Mouse (Mus musculus) stomach, embryonic 16.5 days (tissue): ENCODE data around the gene Pkig. TPM values are rescaled to one million over a fixed set of nuclear protein-coding genes. Genes with fewer than 3 reads are reported as not detected.

Source experiments
- ATAC-seq: fragments of 200-750 bp; cut with Nextera tagmentation; 2 replicates; pipeline ENCODE4 v1.8.0; 2017; ENCODE audit warnings: moderate number of reproducible peaks, moderate TSS enrichment; ENCODE audit not compliant: insufficient read depth, low FRiP score
- H3K27ac ChIP-seq: fragments of 300-500 bp; sonication (generic); 2 replicates; pipeline ENCODE4 v1.5.1; 2014; ENCODE audit warnings: low read length
- H3K27me3 ChIP-seq: fragments of 300-500 bp; sonication (generic); 2 replicates; pipeline ENCODE4 v1.6.1; 2014; ENCODE audit warnings: low read length, control low read depth, mixed read lengths; ENCODE audit not compliant: control insufficient read depth, insufficient read depth
- H3K36me3 ChIP-seq: fragments of 300-500 bp; sonication (generic); 2 replicates; pipeline ENCODE4 v1.6.1; 2014; ENCODE audit warnings: low read length; ENCODE audit not compliant: control insufficient read depth, insufficient read depth
- H3K4me1 ChIP-seq: fragments of 300-500 bp; sonication (generic); 2 replicates; pipeline ENCODE4 v1.6.1; 2014; ENCODE audit warnings: low read length, control low read depth, mixed read lengths; ENCODE audit not compliant: control insufficient read depth, insufficient read depth
- H3K4me2 ChIP-seq: fragments of 300-500 bp; sonication (generic); 2 replicates; pipeline ENCODE4 v1.6.1; 2014; ENCODE audit warnings: low read depth, low read length, mixed read lengths
- H3K4me3 ChIP-seq: fragments of 300-500 bp; sonication (generic); replicated peaks from 2 replicates; pipeline ENCODE4 v1.5.1; 2014; ENCODE audit warnings: mild to moderate bottlenecking, low read length
- H3K9ac ChIP-seq: fragments of 300-500 bp; sonication (generic); 2 replicates; pipeline ENCODE4 v1.6.1; 2014; ENCODE audit warnings: low read length
- H3K9me3 ChIP-seq: fragments of 300-500 bp; sonication (generic); replicated peaks from 2 replicates; pipeline ENCODE4 v1.6.1; 2016; ENCODE audit warnings: low read length, control low read depth; ENCODE audit not compliant: control insufficient read depth
- WGBS: fragments of 180-500 bp; shearing (Covaris S2); extraction: QIAGEN DNeasy Blood & Tissue Kit; methylation state at CpG from one replicate; pipeline ENCODE4 v1.1.7; 2014; 5-methylcytosine and 5-hydroxymethylcytosine counted together
- polyA plus RNA-seq: library from polyadenylated mRNA; unstranded; fragments of >200 nt; fragmentation: Nextera tagmentation; extraction: Ambion mirVana; gene quantifications from 2 replicates; pipeline ENCODE4 v1.2.1, GENCODE M21; 2015

Pkig gene
- polyA plus RNA-seq, 1 experiment from 2014 or later, result 107 TPM

DNA sequence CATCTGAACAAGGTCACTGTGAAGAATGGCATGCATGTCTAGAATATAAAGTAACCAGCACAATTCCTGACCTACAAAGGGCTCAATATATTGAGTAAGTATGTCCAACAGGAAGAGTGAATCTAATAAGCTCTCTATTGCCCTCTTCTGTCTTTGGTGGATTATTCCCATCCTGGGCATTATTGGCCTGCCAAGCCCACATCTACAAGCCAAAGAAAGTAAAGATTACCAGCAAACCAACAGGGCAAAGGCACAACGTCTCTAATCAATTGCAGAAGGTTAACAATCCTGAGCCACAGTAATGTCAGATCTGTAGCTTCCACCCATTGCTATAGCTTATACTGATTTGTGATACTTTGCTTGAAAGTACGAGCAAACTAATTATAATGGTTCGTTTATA lies 17.7 kb upstream of the Pkig start:
- H3K27ac ChIP-seq, result 0 out of 2 replicates have a peak overlapping the region, but pooled peaks have one; percentile 4

DNA sequence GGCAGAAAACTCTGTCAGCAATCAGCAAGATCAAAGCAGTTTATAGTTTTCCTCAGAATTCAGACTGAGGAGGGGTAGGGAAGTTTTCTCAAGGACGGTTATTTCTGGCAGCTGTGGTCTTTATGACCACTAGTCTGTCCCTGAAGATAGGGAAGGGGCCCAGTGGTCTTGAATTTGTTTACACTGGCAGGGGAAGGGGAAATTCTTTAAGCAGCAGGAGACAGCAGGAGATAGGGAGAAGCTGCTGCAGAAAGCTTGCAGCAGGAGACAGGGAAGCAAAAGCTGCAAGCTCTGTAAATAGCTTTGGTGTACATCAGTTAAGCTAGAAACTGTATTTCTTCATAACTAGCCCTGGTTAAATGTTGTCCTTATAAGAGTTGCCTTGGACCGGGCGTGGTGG lies 16.5 kb upstream of the Pkig start:
- H3K4me2 ChIP-seq, result peak overlapping the region; percentile 12; the same call in 1 of the 2 replicates
- H3K27ac ChIP-seq, result peak overlapping the region; percentile 49; the same call in 1 of the 2 replicates
- H3K9me3 ChIP-seq, result no peaks in the 10 kb centered on the region
- no peak overlapping the region; the same call in 1 of the 2 replicates for H3K4me3 ChIP-seq
- peaks cover 22% of the 10 kb centered on the region for H3K4me1 ChIP-seq
- no peak overlapping the region for H3K9ac ChIP-seq
- H3K36me3 ChIP-seq, result no peaks in the 10 kb centered on the region
- 58% methylated on average over 3 of the region's 3 CpGs for WGBS
- no peak for ATAC-seq
- H3K27me3 ChIP-seq, result no peaks in the 10 kb centered on the region

More for the DNA sequence above, 17.7 kb upstream of the Pkig start:
- H3K36me3 ChIP-seq, result no peaks in the 10 kb centered on the region; the same call in 1 of the 2 replicates
- no peak overlapping the region for H3K4me2 ChIP-seq
- H3K27me3 ChIP-seq, result no peaks in the 10 kb centered on the region
- H3K4me1 ChIP-seq, result peaks cover 22% of the 10 kb centered on the region
- no peak overlapping the region for H3K4me3 ChIP-seq
- ATAC-seq, result no peak
- 78% methylated on average over 3 of the region's 3 CpGs for WGBS
- H3K9me3 ChIP-seq, result no peaks in the 10 kb centered on the region
- no peak overlapping the region for H3K9ac ChIP-seq

DNA sequence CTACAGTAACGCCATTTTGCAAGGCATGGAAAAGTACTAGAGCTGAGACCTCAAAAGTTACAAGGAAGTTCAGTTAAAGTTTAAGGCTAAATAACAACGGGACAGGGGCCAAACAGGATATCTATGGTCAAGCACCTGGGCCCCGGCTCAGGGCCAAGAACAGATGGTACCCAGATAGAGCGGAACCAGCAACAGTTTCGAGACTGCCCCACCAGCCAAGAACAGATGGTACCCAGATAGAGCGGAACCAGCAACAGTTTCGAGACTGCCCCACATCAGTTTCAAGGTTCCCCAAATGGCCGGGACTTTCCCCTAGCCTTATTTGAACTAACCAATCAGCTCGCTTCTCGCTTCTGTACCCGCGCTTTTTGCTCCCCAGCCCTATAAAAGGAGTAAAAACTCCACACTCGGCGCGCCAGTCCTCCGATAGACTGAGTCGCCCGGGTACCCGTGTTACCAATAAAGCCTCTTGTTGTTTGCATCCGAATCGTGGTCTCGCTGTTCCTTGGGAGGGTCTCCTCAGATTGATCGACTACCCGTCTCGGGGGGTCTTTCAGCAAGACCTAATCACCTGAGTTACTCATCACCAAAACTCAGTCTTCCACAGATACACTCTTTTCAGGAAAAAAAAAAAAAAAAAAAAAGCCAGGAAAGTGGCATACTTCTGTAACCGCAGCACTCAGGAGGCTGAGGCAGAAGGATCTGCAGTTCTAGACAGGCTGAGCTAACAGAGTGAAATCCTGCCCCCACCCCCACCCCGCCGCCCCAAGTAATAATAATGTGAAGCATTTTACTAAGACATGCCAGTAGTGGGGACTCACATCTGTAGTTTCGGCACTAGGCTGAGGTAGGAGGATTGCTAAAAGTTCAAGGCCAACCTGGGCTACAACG lies 15.3 kb upstream of the Pkig start:
- no peak for ATAC-seq
- Histone ChIP-seq H3K4me1 (peaks cover 22% of the 10 kb centered on the region), H3K4me3 (peak overlapping the region; percentile 93), H3K4me2 (peak overlapping the region; percentile 74), H3K9ac (peak overlapping the region; percentile 98), H3K27ac (peak overlapping the region; percentile 100), H3K9me3 (no peaks in the 10 kb centered on the region), H3K27me3 (no peaks in the 10 kb centered on the region), H3K36me3 (no peaks in the 10 kb centered on the region)
- 85% methylated on average over 30 of the region's 30 CpGs for WGBS

DNA sequence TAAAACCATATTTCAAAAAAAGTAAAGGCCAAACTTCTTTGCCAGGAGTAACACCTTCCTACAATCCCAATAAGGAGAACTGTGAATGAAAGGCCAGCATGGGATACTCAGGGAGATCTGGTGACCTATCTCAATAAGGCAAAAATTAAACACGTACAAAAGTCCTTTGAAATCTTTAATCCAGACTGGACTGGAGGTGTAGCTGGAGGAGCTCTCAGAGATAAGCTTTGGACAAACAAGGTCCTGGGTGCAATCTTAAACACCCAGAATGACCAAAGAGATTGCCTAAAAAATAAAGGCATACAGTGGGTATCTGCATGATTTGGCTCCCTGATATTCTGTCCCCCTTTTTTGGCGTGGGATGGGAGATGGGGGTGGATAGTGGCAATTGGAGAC lies 14.6 kb upstream of the Pkig start:
- peak overlapping the region; percentile 98 for H3K9ac ChIP-seq
- peak overlapping the region; percentile 93 for H3K4me3 ChIP-seq
- H3K36me3 ChIP-seq, result no peaks in the 10 kb centered on the region
- H3K4me2 ChIP-seq, result peak overlapping the region; percentile 74
- H3K4me1 ChIP-seq, result peaks cover 22% of the 10 kb centered on the region
- peak overlapping the region; percentile 100; the same call in 1 of the 2 replicates for H3K27ac ChIP-seq
- no peaks in the 10 kb centered on the region for H3K27me3 ChIP-seq
- no peaks in the 10 kb centered on the region for H3K9me3 ChIP-seq
- 61% methylated on average over 2 of the region's 2 CpGs for WGBS
- ATAC-seq, result no peak

DNA sequence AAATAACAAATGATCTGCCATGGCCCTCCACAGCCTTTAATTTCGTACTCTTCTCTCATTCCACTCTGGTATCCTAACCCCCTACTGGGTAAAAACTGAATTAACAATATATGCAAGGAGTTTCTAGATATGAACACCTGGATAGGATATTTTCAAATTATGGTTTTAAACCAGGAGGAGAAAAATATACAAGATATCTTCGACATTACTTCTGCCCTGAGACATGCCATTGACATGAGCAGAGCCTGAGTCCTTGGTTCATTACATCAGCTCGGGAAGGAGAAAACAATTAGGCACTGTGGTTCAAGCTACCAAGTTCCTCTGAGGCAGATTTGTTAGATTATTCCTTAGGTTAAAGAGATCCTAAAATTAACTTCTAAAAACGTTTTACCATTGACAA lies 14.1 kb upstream of the Pkig start:
- Histone ChIP-seq H3K4me2 (peak overlapping the region; percentile 74), H3K9me3 (no peaks in the 10 kb centered on the region), H3K9ac (peak overlapping the region; percentile 98), H3K27ac (peak overlapping the region; percentile 100), H3K4me3 (peak overlapping the region; percentile 93), H3K36me3 (no peaks in the 10 kb centered on the region), H3K4me1 (peaks cover 22% of the 10 kb centered on the region), H3K27me3 (no peaks in the 10 kb centered on the region)
- no peak for ATAC-seq
- WGBS, result 2% methylated on average over 4 of the region's 4 CpGs

DNA sequence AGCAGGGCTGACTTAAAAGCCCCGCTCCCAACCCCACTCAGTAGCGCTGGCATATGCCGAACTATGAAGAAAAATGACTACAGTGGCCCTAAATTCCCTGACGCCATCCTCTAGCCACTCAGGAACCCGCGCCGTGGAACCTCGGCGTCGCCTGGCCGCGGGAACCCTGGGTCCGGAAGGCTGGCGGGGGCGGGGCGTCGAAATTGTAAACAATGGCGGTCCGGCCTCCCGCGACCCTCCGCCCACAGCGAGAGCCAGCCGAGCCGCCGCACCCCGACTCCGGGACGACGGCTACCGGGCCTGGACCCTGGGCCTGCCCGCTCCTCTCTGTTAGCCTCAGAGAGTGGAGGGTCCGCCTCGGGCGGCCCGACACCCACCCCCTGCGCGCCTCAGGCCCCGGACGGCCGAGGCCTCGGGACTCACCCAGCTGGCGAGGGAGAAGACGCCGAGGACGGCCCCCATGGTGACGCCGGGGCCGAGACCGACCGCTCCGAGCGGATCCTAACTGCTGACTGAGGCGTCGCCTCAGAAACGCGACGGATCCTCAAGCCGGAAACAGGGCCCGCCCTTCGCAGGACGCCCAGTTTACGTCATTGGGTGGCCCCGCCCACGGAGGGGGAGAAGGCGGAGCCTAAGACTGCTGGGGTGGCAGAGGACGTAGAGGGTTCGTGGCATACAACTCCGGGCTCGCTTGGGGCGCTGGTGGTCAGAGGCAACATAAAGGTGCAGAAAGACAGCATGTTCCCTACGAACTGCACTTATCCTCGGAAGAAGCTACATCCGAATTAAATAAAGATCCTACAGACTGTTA lies 13.4 kb upstream of the Pkig start, which contains the start of gene Serinc3:
TSS of gene Serinc3 (minus strand) at position 557 of the 811 bp plus-strand sequence.
- ATAC-seq, result peak; percentile 95
- peak within 1 kb of the TSS; percentile 100 for H3K27ac ChIP-seq
- H3K9me3 ChIP-seq, result no peaks in the 10 kb centered on the region
- WGBS, result under 1% methylated on average over 74 of the region's 74 CpGs
- H3K36me3 ChIP-seq, result no peaks in the 10 kb centered on the region
- H3K4me2 ChIP-seq, result peak within 1 kb of the TSS; percentile 74
- peak within 1 kb of the TSS; percentile 98 for H3K9ac ChIP-seq
- H3K27me3 ChIP-seq, result no peaks in the 10 kb centered on the region
- H3K4me3 ChIP-seq, result peak within 1 kb of the TSS; percentile 93
- H3K4me1 ChIP-seq, result peaks cover 22% of the 10 kb centered on the region

DNA sequence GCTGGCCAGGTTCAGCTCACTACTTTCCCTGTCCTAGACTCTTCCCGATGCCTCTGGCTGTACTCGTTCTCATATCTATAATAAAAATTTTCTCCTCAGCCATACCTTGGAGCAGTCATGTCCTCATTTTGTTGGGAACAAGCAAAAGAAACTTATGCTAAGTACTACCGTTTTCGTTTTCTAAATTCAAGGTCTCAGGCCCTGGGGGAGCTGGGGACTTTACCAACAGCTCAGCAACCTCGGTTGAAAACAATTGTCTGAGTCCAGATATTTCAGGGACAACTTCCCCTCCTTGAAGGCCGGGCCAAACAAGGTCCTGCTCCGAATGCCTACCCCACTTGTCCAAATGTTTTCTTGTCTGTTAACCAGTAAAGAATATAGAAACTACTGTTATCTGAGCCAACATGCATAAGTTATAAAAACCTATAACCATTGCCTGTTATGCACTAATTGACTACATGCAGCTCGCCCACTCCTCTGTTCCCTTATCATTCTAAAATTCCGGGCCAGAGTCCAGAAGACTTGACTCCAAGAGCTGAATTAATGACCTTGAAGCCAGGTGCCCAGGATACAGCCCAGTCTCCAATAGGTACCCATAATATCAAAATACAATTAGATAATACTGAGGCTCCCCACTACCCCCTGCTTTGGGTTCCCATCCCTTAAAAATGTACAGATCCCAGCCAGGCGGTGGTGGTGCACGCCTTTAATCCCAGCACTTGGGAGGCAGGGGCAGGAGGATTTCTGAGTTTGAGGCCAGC lies 12.3 kb upstream of the Pkig start:
- Histone ChIP-seq H3K4me3 (no peak overlapping the region), H3K27me3 (no peaks in the 10 kb centered on the region), H3K4me1 (peaks cover 22% of the 10 kb centered on the region), H3K4me2 (peak overlapping the region; percentile 74), H3K36me3 (no peaks in the 10 kb centered on the region), H3K9ac (no peak overlapping the region), H3K9me3 (peaks cover 8% of the 10 kb centered on the region; the same call in 1 of the 2 replicates), H3K27ac (peak overlapping the region; percentile 100)
- WGBS, result 74% methylated on average over 11 of the region's 11 CpGs
- no peak for ATAC-seq

DNA sequence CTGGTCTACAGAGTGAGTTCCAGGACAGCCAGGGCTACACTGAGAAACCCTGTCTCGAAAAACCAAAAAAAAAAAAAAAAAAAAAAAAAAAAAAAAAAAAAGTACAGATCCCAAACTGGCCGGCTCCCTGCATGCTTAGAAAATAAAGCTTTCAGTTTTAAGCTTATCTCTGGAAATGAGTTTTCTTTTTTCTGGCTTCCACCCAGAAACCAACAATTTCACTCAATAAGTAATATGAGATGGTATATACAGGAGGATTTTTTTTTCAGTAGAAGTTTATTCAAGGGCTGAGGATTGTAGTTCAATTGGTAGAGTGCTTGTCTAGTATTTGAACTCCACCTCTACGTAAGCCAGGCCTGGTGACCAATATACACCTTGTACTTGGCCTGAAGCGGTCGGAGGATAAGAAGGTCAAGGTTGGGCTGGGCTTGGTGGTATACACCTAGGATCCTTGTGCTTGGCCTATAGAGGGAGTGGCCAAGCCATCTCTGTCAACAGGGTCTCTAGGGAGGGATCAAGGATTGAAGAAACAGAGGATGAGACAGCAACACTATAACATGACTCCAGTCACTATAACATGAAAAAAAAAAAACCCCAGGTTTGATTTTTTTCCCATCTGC lies 11.6 kb upstream of the Pkig start:
- H3K4me3 ChIP-seq, result no peak overlapping the region
- WGBS, result 81% methylated on average over 5 of the region's 5 CpGs
- no peaks in the 10 kb centered on the region for H3K27me3 ChIP-seq
- H3K4me1 ChIP-seq, result peaks cover 21% of the 10 kb centered on the region
- no peaks in the 10 kb centered on the region for H3K36me3 ChIP-seq
- peaks cover 8% of the 10 kb centered on the region; the same call in 1 of the 2 replicates for H3K9me3 ChIP-seq
- no peak for ATAC-seq
- H3K27ac ChIP-seq, result no peak overlapping the region
- no peak overlapping the region for H3K4me2 ChIP-seq
- no peak overlapping the region for H3K9ac ChIP-seq
